Mouse (Mus musculus): ENCODE results near the gene Dppa5a. TPM values are rescaled to one million over a fixed set of nuclear protein-coding genes. Genes with fewer than 3 reads are reported as not detected.

Gene Dppa5a
- total RNA-seq, 2 experiments from 2014 or later: not detected

Other genes starting within 250 kb of the Dppa5a start
- 10 to 100 TPM; 33.9 to 39.5 TPM for gene Gsta4, start 185.4 kb downstream of the Dppa5a start, total RNA-seq (2021)
- gene Gsta1, start 137.5 kb downstream of the Dppa5a start, total RNA-seq (2021): not detected
- gene Gm3776, start 111.0 kb downstream of the Dppa5a start, total RNA-seq (2021): not detected
- not detected for gene Gm10639, start 78.3 kb downstream of the Dppa5a start, total RNA-seq (2021)
- not detected for gene Omt2a, start 53.4 kb downstream of the Dppa5a start, total RNA-seq (2021)
- gene Omt2b, start 40.6 kb downstream of the Dppa5a start, total RNA-seq (2021): not detected
- gene Gsta2, start 12.4 kb downstream of the Dppa5a start, total RNA-seq (2021): not detected
- gene Ooep, start 10.5 kb upstream of the Dppa5a start, total RNA-seq (2021): under 1 TPM; 0.16 to 0.71 TPM
- under 1 TPM in 1 of 2 experiments, not detected in 1; 0.16 TPM for gene Ddx43, start 27.6 kb upstream of the Dppa5a start, total RNA-seq (2021)
- under 1 TPM; 0.94 to 0.96 TPM for gene Cgas, start 75.1 kb upstream of the Dppa5a start, total RNA-seq (2021)
- 10 to 100 TPM; 20.4 to 22.9 TPM for gene Mto1, start 80.0 kb upstream of the Dppa5a start, total RNA-seq (2021)
- 1 to 10 TPM; 1.4 to 1.5 TPM for gene Gm17324, start 80.6 kb upstream of the Dppa5a start, total RNA-seq (2021)
- gene Eef1a1, start 121.0 kb upstream of the Dppa5a start, total RNA-seq (2021): 1,000 to 10,000 TPM; 4,076 to 4,543 TPM
- 10 to 100 TPM; 13.4 to 16.2 TPM for gene Slc17a5, start 219.9 kb upstream of the Dppa5a start, total RNA-seq (2021)
- gene Cd109, start 247.4 kb upstream of the Dppa5a start, total RNA-seq (2021): 1 to 10 TPM; 5.2 to 5.3 TPM